Mouse (Mus musculus): Measurements from ENCODE around the gene Slmap. TPM values are rescaled to one million over a fixed set of nuclear protein-coding genes. Genes with fewer than 3 reads are reported as not detected.

The Slmap gene
- polyA plus RNA-seq, 1 experiment from 2014 or later = 14.6 TPM

GRCm38 (mm10) chr14:26454851-26455250, 79.9 kb downstream of the Slmap start:
- WGBS = 56% methylated on average over 16 of the region's 16 CpGs
- no peak overlapping the region for H3K4me3 ChIP-seq (replicated peaks)
- H3K4me1 ChIP-seq (replicated peaks) = peaks cover 8% of the 10 kb centered on the region
- peaks cover 6% of the 10 kb centered on the region; the same call in 1 of the 2 replicates for H3K36me3 ChIP-seq
- no peaks in the 10 kb centered on the region for H3K27me3 ChIP-seq
- no peak for ATAC-seq
- no peak overlapping the region for H3K27ac ChIP-seq
- no peak overlapping the region for H3K4me2 ChIP-seq (replicated peaks)
- no peak overlapping the region for H3K9ac ChIP-seq (replicated peaks)
- no peaks in the 10 kb centered on the region for H3K9me3 ChIP-seq

- Histone ChIP-seq H3K27me3 (no peaks in the 10 kb centered on the region), H3K27ac (no peak overlapping the region), H3K9me3 (no peaks in the 10 kb centered on the region), H3K4me1 (replicated peaks) (peaks cover 8% of the 10 kb centered on the region), H3K4me3 (replicated peaks) (no peak overlapping the region), H3K36me3 (no peaks in the 10 kb centered on the region; the same call in 1 of the 2 replicates), H3K9ac (replicated peaks) (no peak overlapping the region), H3K4me2 (replicated peaks) (peak overlapping the region; percentile 32)
- 0 out of 2 replicates have a peak, but pooled peaks have one; percentile 17 for ATAC-seq
- WGBS = 13% methylated on average over 16 of the region's 16 CpGs
These were observed 84.5 kb downstream of the Slmap start for GRCm38 (mm10) chr14:26450036-26450800.

- Histone ChIP-seq H3K9me3 (no peaks in the 10 kb centered on the region), H3K36me3 (no peaks in the 10 kb centered on the region; the same call in 1 of the 2 replicates), H3K4me2 (replicated peaks) (no peak overlapping the region), H3K4me1 (replicated peaks) (peaks cover 8% of the 10 kb centered on the region), H3K9ac (replicated peaks) (no peak overlapping the region), H3K27me3 (no peaks in the 10 kb centered on the region), H3K4me3 (replicated peaks) (no peak overlapping the region), H3K27ac (no peak overlapping the region)
- WGBS = 62% methylated on average over 4 of the region's 4 CpGs
- ATAC-seq = no peak
These were observed 86.2 kb downstream of the Slmap start for GRCm38 (mm10) chr14:26448581-26448980.

GRCm38 (mm10) chr14:26447223-26447622, 87.5 kb downstream of the Slmap start:
- WGBS = 88% methylated on average over 2 of the region's 2 CpGs
- Histone ChIP-seq H3K36me3 (no peaks in the 10 kb centered on the region; the same call in 1 of the 2 replicates), H3K4me3 (replicated peaks) (no peak overlapping the region), H3K4me1 (replicated peaks) (peaks cover 8% of the 10 kb centered on the region), H3K27me3 (no peaks in the 10 kb centered on the region), H3K27ac (no peak overlapping the region), H3K9me3 (no peaks in the 10 kb centered on the region), H3K4me2 (replicated peaks) (no peak overlapping the region), H3K9ac (replicated peaks) (no peak overlapping the region)
- ATAC-seq = no peak

- ATAC-seq = no peak
- H3K9ac ChIP-seq (replicated peaks) = no peak overlapping the region
- no peaks in the 10 kb centered on the region for H3K9me3 ChIP-seq
- H3K27me3 ChIP-seq = no peaks in the 10 kb centered on the region
- H3K36me3 ChIP-seq = no peaks in the 10 kb centered on the region; the same call in 1 of the 2 replicates
- H3K4me1 ChIP-seq (replicated peaks) = peaks cover 8% of the 10 kb centered on the region
- WGBS = 69% methylated on average over 3 of the region's 3 CpGs
- no peak overlapping the region for H3K4me2 ChIP-seq (replicated peaks)
- no peak overlapping the region for H3K27ac ChIP-seq
- no peak overlapping the region for H3K4me3 ChIP-seq (replicated peaks)
These were observed 88.2 kb downstream of the Slmap start for GRCm38 (mm10) chr14:26446538-26446937.

GRCm38 (mm10) chr14:26442534-26442933, 92.2 kb downstream of the Slmap start:
- no peak overlapping the region for H3K4me3 ChIP-seq (replicated peaks)
- H3K9me3 ChIP-seq = no peaks in the 10 kb centered on the region
- no peak overlapping the region for H3K9ac ChIP-seq (replicated peaks)
- H3K27ac ChIP-seq = no peak overlapping the region
- WGBS = 79% methylated on average over 6 of the region's 6 CpGs
- no peak overlapping the region for H3K4me2 ChIP-seq (replicated peaks)
- no peaks in the 10 kb centered on the region for H3K4me1 ChIP-seq (replicated peaks)
- no peaks in the 10 kb centered on the region for H3K27me3 ChIP-seq
- ATAC-seq = no peak
- peaks cover 3% of the 10 kb centered on the region; the same call in 1 of the 2 replicates for H3K36me3 ChIP-seq

- Histone ChIP-seq H3K4me1 (replicated peaks) (no peaks in the 10 kb centered on the region), H3K27me3 (no peaks in the 10 kb centered on the region), H3K9ac (replicated peaks) (no peak overlapping the region), H3K27ac (no peak overlapping the region), H3K4me3 (replicated peaks) (no peak overlapping the region), H3K4me2 (replicated peaks) (no peak overlapping the region), H3K36me3 (peaks cover 8% of the 10 kb centered on the region; the same call in 1 of the 2 replicates), H3K9me3 (no peaks in the 10 kb centered on the region)
- WGBS = 96% methylated on average over 2 of the region's 2 CpGs
- no peak for ATAC-seq
These were observed 93.5 kb downstream of the Slmap start for GRCm38 (mm10) chr14:26441041-26441812.

- no peak overlapping the region for H3K27ac ChIP-seq
- no peaks in the 10 kb centered on the region for H3K9me3 ChIP-seq
- H3K4me1 ChIP-seq (replicated peaks) = no peaks in the 10 kb centered on the region
- no peak overlapping the region for H3K9ac ChIP-seq (replicated peaks)
- no peaks in the 10 kb centered on the region for H3K27me3 ChIP-seq
- no peak for ATAC-seq
- no peak overlapping the region for H3K4me3 ChIP-seq (replicated peaks)
- H3K36me3 ChIP-seq = peaks cover 14% of the 10 kb centered on the region
- H3K4me2 ChIP-seq (replicated peaks) = no peak overlapping the region
These were observed 94.7 kb downstream of the Slmap start for GRCm38 (mm10) chr14:26439996-26440395.

- Histone ChIP-seq H3K36me3 (peaks cover 14% of the 10 kb centered on the region), H3K4me1 (replicated peaks) (no peaks in the 10 kb centered on the region), H3K9me3 (no peaks in the 10 kb centered on the region), H3K4me3 (replicated peaks) (no peak overlapping the region), H3K9ac (replicated peaks) (no peak overlapping the region), H3K27ac (no peak overlapping the region), H3K27me3 (no peaks in the 10 kb centered on the region), H3K4me2 (replicated peaks) (no peak overlapping the region)
- WGBS = 90% methylated on average over 2 of the region's 2 CpGs
- no peak for ATAC-seq
These were observed 97.0 kb downstream of the Slmap start for GRCm38 (mm10) chr14:26437771-26438170.

- Histone ChIP-seq H3K9ac (replicated peaks) (no peak overlapping the region), H3K4me3 (replicated peaks) (no peak overlapping the region), H3K4me2 (replicated peaks) (no peak overlapping the region), H3K9me3 (no peaks in the 10 kb centered on the region), H3K27ac (no peak overlapping the region), H3K27me3 (no peaks in the 10 kb centered on the region), H3K4me1 (replicated peaks) (no peaks in the 10 kb centered on the region), H3K36me3 (peaks cover 14% of the 10 kb centered on the region)
- ATAC-seq = no peak
These were observed 98.4 kb downstream of the Slmap start for GRCm38 (mm10) chr14:26436304-26436703.

GRCm38 (mm10) chr14:26432320-26432719, 102.4 kb downstream of the Slmap start:
- ATAC-seq = no peak
- Histone ChIP-seq H3K9ac (replicated peaks) (no peak overlapping the region), H3K27me3 (no peaks in the 10 kb centered on the region), H3K9me3 (no peaks in the 10 kb centered on the region), H3K4me1 (replicated peaks) (no peaks in the 10 kb centered on the region), H3K4me2 (replicated peaks) (no peak overlapping the region), H3K4me3 (replicated peaks) (no peak overlapping the region), H3K27ac (no peak overlapping the region), H3K36me3 (peaks cover 11% of the 10 kb centered on the region)
- 65% methylated on average over 2 of the region's 2 CpGs for WGBS

- Histone ChIP-seq H3K27me3 (no peaks in the 10 kb centered on the region), H3K4me1 (replicated peaks) (no peaks in the 10 kb centered on the region), H3K9me3 (no peaks in the 10 kb centered on the region), H3K4me2 (replicated peaks) (no peak overlapping the region), H3K36me3 (peaks cover 12% of the 10 kb centered on the region), H3K4me3 (replicated peaks) (no peak overlapping the region), H3K9ac (replicated peaks) (no peak overlapping the region), H3K27ac (no peak overlapping the region; the same call in 1 of the 2 replicates)
- WGBS = 79% methylated on average over 2 of the region's 2 CpGs
- no peak for ATAC-seq
These were observed 102.8 kb downstream of the Slmap start for GRCm38 (mm10) chr14:26431919-26432318.

Data from midbrain, embryonic 13.5 days (tissue).